8 mouse cellular contexts compared by ENCODE assay signal in genomic region chr11:98774582-98775347, GRCm38 (mm10). TPM values are rescaled to one million over a fixed set of nuclear protein-coding genes. Genes with fewer than 3 reads are reported as not detected.
A peak's percentile ranks its signal among the peaks of the same experiment; 100 is the strongest.
DNase-seq lines count a peak whose midpoint lies in the region; ATAC-seq lines count a peak whose summit lies in the region.

Nr1d1 (minus strand) TSS chr11:98775333.

- peaks cover 13% of the 10 kb centered on the region for H3K36me3 ChIP-seq in midbrain, embryonic 10.5 days

- no peaks in the 10 kb centered on the region for H3K9me3 ChIP-seq in midbrain, embryonic 10.5 days (replicated peaks)

- peaks cover 57% of the 10 kb centered on the region for H3K4me1 ChIP-seq in midbrain, embryonic 10.5 days

- peaks cover 8% of the 10 kb centered on the region; the same call in 1 of the 2 replicates for H3K27me3 ChIP-seq in midbrain, embryonic 10.5 days (ENCODE audit: low read depth, poor library complexity, severe bottlenecking)

- peak within 1 kb of the TSS; percentile 83 for H3K27ac ChIP-seq in midbrain, embryonic 10.5 days (replicated peaks)

- ATAC-seq in inflammation-experienced regulatory T-cells, adult 6 months = peak; percentile 17
- ATAC-seq in megakaryocyte-erythroid progenitor cell, adult 5-6 weeks (replicated peaks; ENCODE audit: low FRiP score, low TSS enrichment, poor library complexity, severe bottlenecking) = no peak

- DNase-seq in layer of hippocampus, adult 18-20 months (ENCODE audit: low spot score in 2 of 2) = no peak
- DNase-seq in layer of hippocampus, adult 9-11 months = no peak
- DNase-seq in adipocyte (ENCODE audit: low spot score) = peak; percentile 62
- no peak for DNase-seq in gastrocnemius, adult 8-10 months (ENCODE audit: low spot score in 2 of 2)
- no peak for DNase-seq in midbrain, embryonic 10.5 days (ENCODE audit: low spot score)
- no peak for DNase-seq in right cerebral cortex, postnatal 25 days

- 2% methylated on average over 22 of the region's 22 CpGs for WGBS in midbrain, embryonic 10.5 days

- peak within 1 kb of the TSS; percentile 56 for H3K4me3 ChIP-seq in midbrain, embryonic 10.5 days

RNA-seq across cellular contexts. Expression of gene Nr1d1, which starts in this region (rescaled TPM):
- total RNA-seq in layer of hippocampus, adult 18-20 months (2021) = 10 to 100 TPM; 66.6 to 84.3 TPM
- 100 to 1,000 TPM in 2 of 4 experiments, 10 to 100 TPM in 2; 83.4 to 175 (median 99.4) TPM for total RNA-seq in gastrocnemius, adult 8-10 months (2022)
- polyA plus RNA-seq in inflammation-experienced regulatory T-cells, adult 6 months (2017; shearing (Covaris generic)) = 1 to 10 TPM; 6.5 to 8.4 (median 7.3) TPM
- 1.4 TPM in 2 replicates for polyA plus RNA-seq in midbrain, embryonic 10.5 days (2016; fragmentation: Nextera tagmentation; extraction: Ambion mirVana)
- 4.1 and 8.0 TPM in 2 replicates for total RNA-seq in megakaryocyte-erythroid progenitor cell, adult 5-6 weeks (2014; fragmentation: Nextera tagmentation)
- total RNA-seq in megakaryocyte-erythroid progenitor cell, adult 5-6 weeks (2017) = 0.34 and 1.3 TPM in 2 replicates

Comparison
In these comparisons a context has a peak if more than half of its experiments do, and no peak if none do; other contexts are left out.
1. RNA of gene Nr1d1 (total RNA-seq): 83.4 to 175 TPM in gastrocnemius, adult 8-10 months and 66.6 to 84.3 TPM in layer of hippocampus, adult 18-20 months; 0.34 to 8.0 TPM in megakaryocyte-erythroid progenitor cell, adult 5-6 weeks; every median in the first group is over 4 times any median in the second.